Mouse (Mus musculus) heart, adult 2 months (tissue): ENCODE measurements around the gene Srsf9.
A peak's percentile ranks its signal among the peaks of the same experiment; 100 is the strongest.

ENCODE experiments used
- EP300 ChIP-seq: fragments of 200-500 bp; IDR thresholded peaks from 2 replicates; pipeline ENCODE4 v1.6.1; 2011; ENCODE audit warnings: low read depth, low read length, control low read depth; ENCODE audit not compliant: insufficient read depth
- POLR2A ChIP-seq: fragments of 200-500 bp; IDR thresholded peaks from 2 replicates; pipeline ENCODE4 v1.6.1; 2011; ENCODE audit warnings: mild to moderate bottlenecking, low read depth, low read length, control low read depth; ENCODE audit not compliant: insufficient read depth

GRCm38 (mm10) chr5:115326875-115327609 lies at the start of gene Srsf9:
- TF ChIP-seq EP300 (no peak), POLR2A (peak; percentile 94)
